Mouse (Mus musculus) forebrain, embryonic 11.5 days (tissue): ENCODE data around the gene Gm10188. TPM values are rescaled to one million over a fixed set of nuclear protein-coding genes. Genes with fewer than 3 reads are reported as not detected.

ENCODE experiments used
- ATAC-seq: fragments of 200-750 bp; cut with Nextera tagmentation; replicated peaks from 2 replicates; pipeline ENCODE4 v1.8.0; 2017; ENCODE audit warnings: moderate TSS enrichment; ENCODE audit not compliant: low FRiP score
- DNase-seq: peaks from one replicate; pipeline ENCODE4 v3.0.0-alpha.2; 2017; ENCODE audit warnings: low spot score
- H3K27ac ChIP-seq: fragments of 300-500 bp; sonication (generic); 2 replicates; pipeline ENCODE4 v1.5.1; 2014; ENCODE audit warnings: low read depth, low read length
- H3K27me3 ChIP-seq: fragments of 300-500 bp; sonication (generic); 2 replicates; pipeline ENCODE4 v1.6.1; 2014; ENCODE audit warnings: mild to moderate bottlenecking, low read length, mixed read lengths; ENCODE audit not compliant: control insufficient read depth, insufficient read depth
- H3K36me3 ChIP-seq: fragments of 300-500 bp; sonication (generic); 2 replicates; pipeline ENCODE4 v1.6.1; 2014; ENCODE audit warnings: mild to moderate bottlenecking, low read length, moderate library complexity, mixed read lengths; ENCODE audit not compliant: control insufficient read depth, insufficient read depth
- H3K4me1 ChIP-seq: fragments of 300-500 bp; sonication (generic); replicated peaks from 2 replicates; pipeline ENCODE4 v1.6.1; 2014; ENCODE audit warnings: low read length, mixed read lengths; ENCODE audit not compliant: control insufficient read depth, insufficient read depth
- H3K4me2 ChIP-seq: fragments of 300-500 bp; sonication (generic); 2 replicates; pipeline ENCODE4 v1.6.1; 2014; ENCODE audit warnings: low read depth, mild to moderate bottlenecking, low read length, moderate library complexity, mixed read lengths; ENCODE audit not compliant: severe bottlenecking
- H3K4me3 ChIP-seq: fragments of 300-500 bp; sonication (generic); 2 replicates; pipeline ENCODE4 v1.5.1; 2014; ENCODE audit warnings: low read depth, low read length
- H3K9ac ChIP-seq: fragments of 300-500 bp; sonication (generic); 2 replicates; pipeline ENCODE4 v1.6.1; 2014; ENCODE audit warnings: low read length
- H3K9me3 ChIP-seq: fragments of 300-500 bp; sonication (generic); 2 replicates; pipeline ENCODE4 v1.6.1; 2016; ENCODE audit warnings: low read length, mixed read lengths; ENCODE audit not compliant: control insufficient read depth
- WGBS: fragments of 180-500 bp; shearing (Covaris S2); extraction: QIAGEN DNeasy Blood & Tissue Kit; methylation state at CpG from one replicate; pipeline ENCODE4 v1.1.7; 2014; 5-methylcytosine and 5-hydroxymethylcytosine counted together
- microRNA counts: library from miRNA; unstranded; fragments of <30 nt; microRNA quantifications from one replicate; lab custom pipeline; 2015
- microRNA-seq: library from miRNA; unstranded; fragments of <30 nt; microRNA quantifications from one replicate; pipeline ENCODE4, GENCODE M21; 2016; ENCODE audit not compliant: insufficient number of aligned reads
- polyA plus RNA-seq: library from polyadenylated mRNA; unstranded; fragments of >200 nt; fragmentation: Nextera tagmentation; extraction: Ambion mirVana; gene quantifications from 2 replicates; pipeline ENCODE4 v1.2.1, GENCODE M21; 2014

Gene Gm10188
- polyA plus RNA-seq, 1 experiment from 2014 or later, result not detected

DNA sequence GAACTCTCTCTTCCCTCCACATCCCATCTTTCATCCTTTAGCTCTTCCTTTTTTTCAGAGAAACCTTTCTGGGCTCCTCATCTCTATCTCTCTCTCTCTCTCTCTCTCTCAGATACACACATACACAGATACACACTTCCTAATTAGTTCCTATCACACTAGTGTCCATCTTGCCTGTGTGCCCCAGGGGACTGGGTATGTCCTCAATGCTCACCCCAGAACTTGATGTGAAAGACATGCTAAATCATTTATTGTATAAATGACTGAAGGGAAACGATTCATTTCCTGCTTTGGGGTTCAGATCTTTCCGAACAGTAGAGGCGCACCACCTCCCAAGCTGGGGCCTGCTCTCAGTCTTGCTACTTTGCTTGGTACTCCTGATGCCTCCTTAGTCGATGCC, 40.3 kb downstream of the Gm10188 start:
- Histone ChIP-seq H3K36me3 (no peaks in the 10 kb centered on the region), H3K9me3 (no peaks in the 10 kb centered on the region), H3K4me3 (no peak overlapping the region; the same call in 1 of the 2 replicates), H3K4me1 (peaks cover 24% of the 10 kb centered on the region), H3K9ac (peak overlapping the region; percentile 99), H3K4me2 (peak overlapping the region; percentile 66), H3K27me3 (no peaks in the 10 kb centered on the region; the same call in 1 of the 2 replicates), H3K27ac (no peak overlapping the region; the same call in 1 of the 2 replicates)
- no peak for DNase-seq
- WGBS, result 38% methylated on average over 4 of the region's 4 CpGs
- no peak for ATAC-seq

DNA sequence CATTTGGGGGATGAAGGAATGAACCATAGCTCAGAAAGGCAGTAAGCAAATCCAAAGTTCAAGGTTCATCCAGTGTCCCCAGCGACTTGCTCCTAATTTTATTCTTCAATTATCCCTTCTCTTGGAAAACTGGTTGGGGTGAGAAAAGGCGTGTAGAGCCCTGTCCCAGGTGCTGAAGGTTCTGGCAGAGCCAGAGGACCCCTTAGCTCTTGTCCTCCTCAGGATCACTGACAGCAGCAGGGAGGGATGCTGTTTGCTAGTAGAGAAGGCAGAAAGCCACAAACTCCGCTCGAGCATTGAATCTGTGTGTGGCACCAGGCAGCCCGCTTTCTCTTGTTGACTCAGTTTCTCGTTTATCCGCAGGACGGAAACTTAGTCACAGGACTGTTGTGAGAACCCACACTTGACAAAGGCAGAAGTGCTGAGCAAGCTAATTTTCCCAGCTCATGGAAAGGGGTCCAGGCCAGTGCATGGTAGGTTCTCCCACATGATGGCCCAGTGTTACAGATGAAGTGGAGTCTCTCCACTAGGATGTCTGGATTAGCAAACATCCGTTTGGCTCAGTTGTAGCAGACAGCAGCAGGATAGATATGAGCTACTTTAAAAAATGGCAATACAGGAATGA, 41.0 kb downstream of the Gm10188 start:
- H3K9ac ChIP-seq, result no peak overlapping the region
- H3K9me3 ChIP-seq, result no peaks in the 10 kb centered on the region
- WGBS, result 54% methylated on average over 9 of the region's 9 CpGs
- H3K4me2 ChIP-seq, result no peak overlapping the region
- H3K4me3 ChIP-seq, result no peak overlapping the region
- no peaks in the 10 kb centered on the region for H3K36me3 ChIP-seq
- ATAC-seq (no peak), DNase-seq (no peak)
- H3K27ac ChIP-seq, result no peak overlapping the region
- peaks cover 20% of the 10 kb centered on the region for H3K4me1 ChIP-seq
- no peaks in the 10 kb centered on the region; the same call in 1 of the 2 replicates for H3K27me3 ChIP-seq

DNA sequence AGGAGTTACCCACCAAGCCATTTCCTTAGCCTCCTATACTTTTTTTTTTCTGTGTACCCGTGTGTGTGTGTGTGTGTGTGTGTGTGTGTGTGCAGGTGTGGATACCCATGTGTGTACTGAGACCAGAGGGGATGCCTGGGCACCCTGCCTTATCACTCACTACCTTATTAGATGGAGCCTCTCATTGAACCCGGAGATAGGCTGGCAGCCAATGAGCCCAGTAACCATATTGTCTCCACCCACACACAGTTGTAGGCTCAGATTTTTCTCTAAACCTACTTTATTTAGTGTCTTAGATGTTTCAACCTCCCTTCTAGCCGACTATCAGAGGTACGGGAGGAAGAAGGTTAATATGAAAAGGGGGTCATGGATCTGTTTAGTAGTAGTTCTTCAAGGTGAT, 43.3 kb downstream of the Gm10188 start:
- Histone ChIP-seq H3K4me3 (no peak overlapping the region), H3K4me2 (no peak overlapping the region), H3K4me1 (peaks cover 6% of the 10 kb centered on the region; the same call in 1 of the 2 replicates), H3K9ac (no peak overlapping the region), H3K36me3 (no peaks in the 10 kb centered on the region), H3K27ac (no peak overlapping the region), H3K9me3 (no peaks in the 10 kb centered on the region), H3K27me3 (no peaks in the 10 kb centered on the region; the same call in 1 of the 2 replicates)
- 82% methylated on average over 4 of the region's 4 CpGs for WGBS
- no peak for ATAC-seq
- no peak for DNase-seq

MicroRNA genes within 50 kb of the gene (microRNA counts, 519-probe panel; counts per million panel counts)
- 4,793 counts per million, percentile 48 among the panel's probes with 10 or more counts for microRNA mmu-miR-135b (lab: Ali Mortazavi, UCI)

Small RNA genes within 50 kb of the gene (microRNA-seq; reads per million reads assigned to microRNA genes)
- gene Mir135b, result 7,994 reads per million, percentile 90 among the genes with 10 or more reads in this experiment

Other genes with a start within 250 kb of the Gm10188 start
- 19.8 and 20.3 TPM in 2 replicates for gene Elk4, start 222.2 kb downstream of the Gm10188 start, polyA plus RNA-seq
- gene Mfsd4a, start 161.7 kb downstream of the Gm10188 start, polyA plus RNA-seq, result 10.5 and 13.6 TPM in 2 replicates
- gene Cdk18, start 90.1 kb downstream of the Gm10188 start, polyA plus RNA-seq, result 0.35 and 0.96 TPM in 2 replicates
- 8.1 and 12.1 TPM in 2 replicates for gene Lemd1, start 38.3 kb downstream of the Gm10188 start, polyA plus RNA-seq
- 4.7 and 5.6 TPM in 2 replicates for gene AC124108.1, start 38.3 kb downstream of the Gm10188 start, polyA plus RNA-seq
- gene Klhdc8a, start 68.9 kb upstream of the Gm10188 start, polyA plus RNA-seq, result 0.99 and 1.1 TPM in 2 replicates
- 57.7 and 63.4 TPM in 2 replicates for gene Nuak2, start 86.4 kb upstream of the Gm10188 start, polyA plus RNA-seq
- gene Tmcc2, start 161.5 kb upstream of the Gm10188 start, polyA plus RNA-seq, result 13.3 and 16.1 TPM in 2 replicates
- gene Dstyk, start 187.8 kb upstream of the Gm10188 start, polyA plus RNA-seq, result 13.6 and 15.7 TPM in 2 replicates
- gene Rbbp5, start 247.6 kb upstream of the Gm10188 start, polyA plus RNA-seq, result 62.0 and 67.3 TPM in 2 replicates